Mouse (Mus musculus) MEL (cell line): ENCODE results near the gene Sox6. TPM values are rescaled to one million over a fixed set of nuclear protein-coding genes. Genes with fewer than 3 reads are reported as not detected.

Experiments
- DNase-seq: peaks from one replicate; pipeline ENCODE4 v3.0.0; 2011; ENCODE audit warnings: low read depth, low spot score
- H3K27ac ChIP-seq: 2 replicates; pipeline ENCODE4 v1.5.1; 2012; ENCODE audit warnings: low read depth, mild to moderate bottlenecking, control low read depth, low read length, moderate library complexity; ENCODE audit not compliant: control insufficient read depth
- H3K27me3 ChIP-seq, 2 experiments: fragments of 150-350 bp in 1 of 2; sonication (generic) in 1 of 2; 2 replicates each; pipeline ENCODE4 v1.6.1; 2012; ENCODE audit warnings: low read length in 2 of 2, mild to moderate bottlenecking in 2 of 2, improper control_type of control experiment in 1 of 2, moderate library complexity in 1 of 2; ENCODE audit not compliant: insufficient read depth in 2 of 2, control insufficient read depth in 1 of 2
- H3K36me3 ChIP-seq, 2 experiments: 2 replicates each; pipeline ENCODE4 v1.6.1; 2012 to 2014; ENCODE audit warnings: low read length in 2 of 2, improper control_type of control experiment in 1 of 2, inconsistent platforms in 1 of 2, mild to moderate bottlenecking in 1 of 2; ENCODE audit not compliant: insufficient read depth in 2 of 2, control insufficient read depth in 1 of 2
- H3K4me1 ChIP-seq, 2 experiments: fragments of 150-350 bp in 1 of 2; sonication (generic) in 1 of 2; 2 replicates each; pipeline ENCODE4 v1.6.1; 2012; ENCODE audit warnings: low read length in 2 of 2, improper control_type of control experiment in 1 of 2, mild to moderate bottlenecking in 1 of 2; ENCODE audit not compliant: insufficient read depth in 2 of 2, control insufficient read depth in 1 of 2
- H3K4me3 ChIP-seq, 2 experiments: fragments of 150-350 bp in 1 of 2; sonication (generic) in 1 of 2; 2 replicates each; pipeline ENCODE4 v1.5.1; 2012; ENCODE audit warnings: low read depth in 2 of 2, low read length in 2 of 2, mild to moderate bottlenecking in 2 of 2, moderate library complexity in 2 of 2, control low read depth in 1 of 2, improper control_type of control experiment in 1 of 2; ENCODE audit not compliant: control insufficient read depth in 1 of 2, insufficient read depth in 1 of 2
- H3K79me2 ChIP-seq: 2 replicates; pipeline ENCODE4 v1.6.1; 2012; ENCODE audit warnings: mild to moderate bottlenecking, low read length, moderate library complexity; ENCODE audit not compliant: control insufficient read depth, poor library complexity, insufficient read depth
- H3K9ac ChIP-seq: 2 replicates; pipeline ENCODE4 v1.6.1; 2012; ENCODE audit warnings: low read depth, mild to moderate bottlenecking, control low read depth, low read length, moderate library complexity; ENCODE audit not compliant: control insufficient read depth, poor library complexity, severe bottlenecking
- H3K9me3 ChIP-seq: fragments of 150-350 bp; sonication (generic); replicated peaks from 2 replicates; pipeline ENCODE4 v1.6.1; 2012; ENCODE audit warnings: mild to moderate bottlenecking, low read length, improper control_type of control experiment, moderate library complexity; ENCODE audit not compliant: insufficient read depth
- BHLHE40 ChIP-seq: IDR thresholded peaks from 2 replicates; pipeline ENCODE4 v1.6.1; 2012; ENCODE audit warnings: low read depth, mild to moderate bottlenecking, inconsistent platforms, low read length, improper control_type of control experiment, borderline replicate concordance
- CTCF ChIP-seq, 3 experiments: IDR thresholded peaks in 2 of 3; conservative IDR thresholded peaks in 1 of 3; 2 replicates each; pipeline ENCODE4 v1.5.1; 2011 to 2012; ENCODE audit warnings: low read length in 3 of 3, low read depth in 2 of 3, mild to moderate bottlenecking in 2 of 3, improper control_type of control experiment in 1 of 3, inconsistent platforms in 1 of 3, mixed read lengths in 1 of 3, moderate library complexity in 1 of 3; ENCODE audit not compliant: control insufficient read depth in 1 of 3, insufficient read depth in 1 of 3, poor library complexity in 1 of 3, severe bottlenecking in 1 of 3
- EP300 ChIP-seq, 2 experiments: IDR thresholded peaks; 2 replicates each; pipeline ENCODE4 v1.6.1; 2011; ENCODE audit warnings: improper control_type of control experiment in 2 of 2, low read length in 2 of 2, low read depth in 1 of 2, mild to moderate bottlenecking in 1 of 2
- ETS1 ChIP-seq: IDR thresholded peaks from 2 replicates; pipeline ENCODE4 v1.6.1; 2012; ENCODE audit warnings: low read depth, mild to moderate bottlenecking, inconsistent platforms, low read length, improper control_type of control experiment, moderate library complexity
- HCFC1 ChIP-seq: IDR thresholded peaks from 2 replicates; pipeline ENCODE4 v1.6.1; 2012; ENCODE audit warnings: low read depth, mild to moderate bottlenecking, inconsistent platforms, low read length, improper control_type of control experiment, moderate library complexity
- JUND ChIP-seq: IDR thresholded peaks from 2 replicates; pipeline ENCODE4 v1.6.1; 2011; ENCODE audit warnings: low read depth, mild to moderate bottlenecking, improper control_type of control experiment, low read length
- KAT2A ChIP-seq: conservative IDR thresholded peaks from 2 replicates; pipeline ENCODE4 v1.6.1; 2012; ENCODE audit warnings: low read depth, low read length, improper control_type of control experiment, inconsistent platforms
- MAZ ChIP-seq: IDR thresholded peaks from 2 replicates; pipeline ENCODE4 v1.6.1; 2012; ENCODE audit warnings: low read depth, mild to moderate bottlenecking, inconsistent platforms, low read length, improper control_type of control experiment
- MEF2A ChIP-seq: IDR thresholded peaks from 2 replicates; pipeline ENCODE4 v1.6.1; 2014; ENCODE audit warnings: low read depth, mild to moderate bottlenecking, inconsistent platforms, low read length, improper control_type of control experiment; ENCODE audit not compliant: poor library complexity, insufficient replicate concordance, severe bottlenecking; ENCODE audit errors: extremely low read depth
- MYB ChIP-seq: IDR thresholded peaks from 2 replicates; pipeline ENCODE4 v1.6.1; 2011; ENCODE audit warnings: mild to moderate bottlenecking, low read depth, low read length, improper control_type of control experiment
- MYC ChIP-seq: IDR thresholded peaks from 2 replicates; pipeline ENCODE4 v1.6.1; 2011; ENCODE audit warnings: low read depth, mild to moderate bottlenecking, low read length, improper control_type of control experiment, moderate library complexity
- NRF1 ChIP-seq: IDR thresholded peaks from 2 replicates; pipeline ENCODE4 v1.6.1; 2014; ENCODE audit warnings: low read depth, mild to moderate bottlenecking, inconsistent platforms, low read length, improper control_type of control experiment, moderate library complexity; ENCODE audit not compliant: poor library complexity, insufficient read depth, severe bottlenecking
- POLR2AphosphoS2 ChIP-seq: IDR thresholded peaks from 2 replicates; pipeline ENCODE4 v1.6.1; 2011; ENCODE audit warnings: low read length, improper control_type of control experiment
- SIN3A ChIP-seq: IDR thresholded peaks from 2 replicates; pipeline ENCODE4 v1.6.1; 2012; ENCODE audit warnings: low read length, improper control_type of control experiment, inconsistent platforms
- SMC3 ChIP-seq: IDR thresholded peaks from 2 replicates; pipeline ENCODE4 v1.6.1; 2011; ENCODE audit warnings: low read depth, low read length, improper control_type of control experiment
- TAL1 ChIP-seq: IDR thresholded peaks from 2 replicates; pipeline ENCODE4 v1.6.1; 2012; ENCODE audit warnings: mild to moderate bottlenecking, inconsistent platforms, low read length, moderate library complexity, mixed read lengths
- TBP ChIP-seq: IDR thresholded peaks from 2 replicates; pipeline ENCODE4 v1.8.0; 2011; ENCODE audit warnings: low read depth, low read length, improper control_type of control experiment
- UBTF ChIP-seq: IDR thresholded peaks from 2 replicates; pipeline ENCODE4 v1.6.1; 2012; ENCODE audit warnings: low read depth, mild to moderate bottlenecking, inconsistent platforms, low read length, improper control_type of control experiment, moderate library complexity, borderline replicate concordance; ENCODE audit not compliant: insufficient read depth
- USF1 ChIP-seq: IDR thresholded peaks from 2 replicates; pipeline ENCODE4 v1.6.1; 2014; ENCODE audit warnings: low read depth, mild to moderate bottlenecking, inconsistent platforms, low read length, improper control_type of control experiment, moderate library complexity
- USF2 ChIP-seq, 2 experiments: IDR thresholded peaks; 2 replicates each; pipeline ENCODE4 v1.6.1; 2011 to 2012; ENCODE audit warnings: improper control_type of control experiment in 2 of 2, low read length in 2 of 2, borderline replicate concordance in 1 of 2, inconsistent platforms in 1 of 2, low read depth in 1 of 2, mild to moderate bottlenecking in 1 of 2; ENCODE audit not compliant: insufficient read depth in 1 of 2
- ZKSCAN1 ChIP-seq: IDR thresholded peaks from 2 replicates; pipeline ENCODE4 v1.6.1; 2012; ENCODE audit warnings: low read depth, mild to moderate bottlenecking, inconsistent platforms, low read length, improper control_type of control experiment, moderate library complexity
- ZMIZ1 ChIP-seq: IDR thresholded peaks from 2 replicates; pipeline ENCODE4 v1.6.1; 2012; ENCODE audit warnings: low read depth, mild to moderate bottlenecking, inconsistent platforms, low read length, improper control_type of control experiment, moderate library complexity
- ZNF384 ChIP-seq: IDR thresholded peaks from 2 replicates; pipeline ENCODE4 v1.6.1; 2012; ENCODE audit warnings: low read depth, mild to moderate bottlenecking, inconsistent platforms, low read length, improper control_type of control experiment
- polyA plus RNA-seq, 2 experiments: library from polyadenylated mRNA; stranded (reverse) in 1 of 2; unstranded in 1 of 2; fragments of >175 nt in 1 of 2; fragments of >200 nt in 1 of 2; gene quantifications; 2 replicates each; pipeline versions ENCODE4 v1.2.1 to v1.2.4; 2012; ENCODE audit warnings: low replicate concordance in 2 of 2, low read depth in 1 of 2; ENCODE audit not compliant: insufficient read length in 2 of 2, insufficient read depth in 1 of 2, missing spikeins in 1 of 2
- total RNA-seq: library from RNA; depleted of rRNA; stranded (reverse); fragments of 300-350 nt; gene quantifications from 2 replicates; pipeline ENCODE4 v1.2.3, GENCODE M21; 2012

Gene Sox6
- total and polyA plus RNA-seq, 3 experiments, result 2.6 to 4.6 TPM; not detected in 1

DNA sequence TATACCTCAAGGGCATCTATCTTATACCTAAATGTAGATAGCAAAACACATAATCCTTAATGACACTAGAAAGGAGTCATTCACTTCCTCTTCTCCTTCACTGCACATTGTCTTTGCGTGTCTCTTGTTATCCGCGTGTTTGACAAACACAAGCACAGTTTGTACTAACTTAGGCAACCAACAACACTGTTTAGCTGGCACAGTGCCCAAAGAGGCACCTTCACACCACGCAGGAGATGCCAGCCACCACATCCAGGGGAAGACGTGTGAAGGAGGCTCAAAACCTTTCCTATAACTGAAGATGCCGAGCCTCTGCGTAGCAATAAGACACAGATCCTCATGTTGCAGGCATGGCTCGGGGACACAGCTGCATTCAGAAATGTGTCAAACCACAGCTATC is 345.4 kb downstream of the Sox6 start:
- H3K9me3 ChIP-seq, result no peaks in the 10 kb centered on the region
- peak; percentile 17 for DNase-seq
- no peak for TF ChIP-seq NRF1
- no peak for TF ChIP-seq ETS1
- TF ChIP-seq ZKSCAN1, result no peak
- no peak for TF ChIP-seq ZNF384
- TF ChIP-seq CTCF (IDR thresholded peaks at IDR 0.05 in 2 of 3, conservative IDR thresholded peaks at IDR 0.05 in 1 of 3; ENCODE audit: control insufficient read depth in 1 of 3, insufficient read depth in 1 of 3, low read depth in 2 of 3, low read length in 3 of 3, poor library complexity in 1 of 3, severe bottlenecking in 1 of 3), result no peak
- no peak for TF ChIP-seq TAL1
- TF ChIP-seq MEF2A, result no peak
- TF ChIP-seq POLR2AphosphoS2, result no peak
- TF ChIP-seq HCFC1, result no peak
- TF ChIP-seq USF2 (IDR thresholded peaks at IDR 0.05; ENCODE audit: borderline replicate concordance in 1 of 2, insufficient read depth in 1 of 2, low read depth in 1 of 2, low read length in 2 of 2), result no peak
- no peak for TF ChIP-seq MYB
- no peak for TF ChIP-seq KAT2A
- TF ChIP-seq EP300 (IDR thresholded peaks at IDR 0.05; ENCODE audit: low read depth in 1 of 2, low read length in 2 of 2), result no peak
- TF ChIP-seq USF1, result no peak
- TF ChIP-seq, all 39 proteins: peak for 0
- Histone ChIP-seq H3K4me3 (no peak overlapping the region), H3K27ac (no peak overlapping the region), H3K4me1 (no peaks in the 10 kb centered on the region), H3K79me2 (no peaks in the 10 kb centered on the region), H3K9ac (no peak overlapping the region), H3K36me3 (no peaks in the 10 kb centered on the region), H3K27me3 (no peaks in the 10 kb centered on the region; a peak in 1 of 4 replicates)

DNA sequence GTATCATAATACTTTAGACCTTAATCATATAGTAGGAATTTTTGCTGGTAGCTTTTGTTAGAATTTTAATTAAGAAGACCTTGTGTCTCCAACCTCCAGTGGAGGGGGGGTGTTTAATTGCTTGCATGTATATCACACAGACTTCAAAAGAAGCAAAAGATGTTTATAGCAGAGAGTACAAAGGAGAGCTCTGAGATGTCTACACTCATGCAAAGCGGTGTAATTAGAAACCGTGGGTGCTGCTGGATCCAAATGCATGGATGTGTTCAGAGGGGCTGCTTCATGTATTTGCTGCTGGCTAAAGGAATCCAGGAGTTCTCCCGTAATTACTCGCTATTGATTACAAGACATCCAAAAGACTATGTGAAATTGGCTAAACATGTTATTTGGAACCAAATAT is 347.5 kb downstream of the Sox6 start:
- Histone ChIP-seq H3K4me1 (no peaks in the 10 kb centered on the region), H3K36me3 (no peaks in the 10 kb centered on the region), H3K27me3 (no peaks in the 10 kb centered on the region; a peak in 1 of 4 replicates), H3K27ac (no peak overlapping the region), H3K4me3 (no peak overlapping the region), H3K9me3 (no peaks in the 10 kb centered on the region), H3K79me2 (no peaks in the 10 kb centered on the region), H3K9ac (no peak overlapping the region)
- TF ChIP-seq MYC (no peak), UBTF (no peak), KAT2A (no peak), MAZ (no peak), JUND (no peak), NRF1 (no peak), ETS1 (no peak), TBP (no peak), SIN3A (no peak), SMC3 (no peak), POLR2AphosphoS2 (no peak), BHLHE40 (no peak), ZMIZ1 (no peak)
- no peak for DNase-seq
